Mouse (Mus musculus) Patski (cell line): Measurements from ENCODE around the gene Cs. TPM values are rescaled to one million over a fixed set of nuclear protein-coding genes. Genes with fewer than 3 reads are reported as not detected.

Experiments
- ATAC-seq: fragments of 100-300 bp; one replicate; pipeline ENCODE4 v1.8.0; 2021
- CTCF ChIA-PET: fragments of 350-600 bp; sonication (Branson Sonifier 250); formaldehyde crosslinking; loops from one replicate; lab custom pipeline; 2022; ENCODE audit warnings: inconsistent platforms; lab: Charles Lee
- POLR2A ChIA-PET: fragments of 350-600 bp; sonication (Branson Sonifier 250); formaldehyde crosslinking; loops from one replicate; lab custom pipeline; 2022; ENCODE audit warnings: antibody characterized with exemption, inconsistent platforms; lab: Charles Lee
- DNase-seq: peaks from one replicate; pipeline ENCODE4 v3.0.0-alpha.2; 2011; ENCODE audit warnings: low read depth, low spot score
- H3K27me3 ChIP-seq: fragments of 371-371 bp; one replicate; pipeline ENCODE4 v1.5.1; 2021
- CTCF ChIP-seq: fragments of 100-300 bp; IDR thresholded peaks from one replicate; pipeline ENCODE4 v1.5.1; 2021
- in situ Hi-C: fragments of 300-500 bp; cut with MboI; formaldehyde crosslinking; loops from 3 replicates; pipeline ENCODE4 v1.11.1; 2018; ENCODE audit warnings: low pct_unique_long_range_greater_than_20kb, mixed read lengths
- polyA plus RNA-seq: library from polyadenylated mRNA; unstranded; gene quantifications from one replicate; pipeline ENCODE4 v1.2.3, GENCODE M21; 2021

Cs gene
- polyA plus RNA-seq, 1 experiment from 2014 or later: 279 TPM

DNA sequence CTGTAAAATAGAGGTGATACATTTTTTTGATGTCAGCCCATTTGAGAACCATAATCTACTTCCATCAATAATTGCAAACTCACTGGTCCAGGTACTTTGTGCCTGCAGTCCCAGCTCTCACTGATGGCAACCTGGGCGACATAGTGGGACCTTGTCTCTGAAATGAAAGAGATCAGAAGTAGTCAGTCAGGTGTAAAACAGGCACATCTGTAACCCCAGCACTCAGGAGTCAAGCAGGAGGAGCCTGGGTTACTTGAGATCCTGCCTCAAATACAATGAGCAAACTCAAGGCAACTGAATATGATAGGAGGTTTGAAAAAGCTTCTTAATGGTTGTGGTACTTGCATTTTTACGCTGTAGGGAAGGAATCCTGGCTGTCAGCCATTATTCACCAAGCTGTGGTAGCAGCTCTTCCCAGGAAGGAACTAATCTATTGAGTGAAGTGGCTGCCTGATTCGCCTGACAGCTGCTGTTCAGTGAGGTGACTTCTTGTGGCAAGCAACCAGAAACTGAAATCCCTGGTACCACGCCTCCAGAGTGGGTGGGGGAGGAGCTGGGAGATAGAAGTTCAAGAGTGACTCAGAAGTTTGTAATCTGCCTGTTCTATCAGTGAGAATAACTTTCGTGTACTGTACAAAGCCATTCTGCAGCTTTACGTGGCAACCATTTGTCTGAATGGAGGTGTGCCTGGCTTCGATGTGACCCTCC, 7.2 kb downstream of the Cs start:
- peak; percentile 81 for DNase-seq
- peak; percentile 87 for ATAC-seq
- POLR2A ChIA-PET: interaction anchor here (0.6 to 2.0 kb wide), 4 partner anchors 16 to 252 kb away, joined by 4 to 5 read pairs (median 4); partner anchors contain the start of gene Ankrd52
- CTCF ChIA-PET: interaction anchor here (0.9 to 2.8 kb wide), 8 partner anchors 9 to 76 kb away, joined by 3 to 14 read pairs (median 4); partner anchors contain the start of gene Apof
- H3K27me3 ChIP-seq: no peaks in the 10 kb centered on the region
- no peak for TF ChIP-seq CTCF
- in situ Hi-C loops: no loop called here

DNA sequence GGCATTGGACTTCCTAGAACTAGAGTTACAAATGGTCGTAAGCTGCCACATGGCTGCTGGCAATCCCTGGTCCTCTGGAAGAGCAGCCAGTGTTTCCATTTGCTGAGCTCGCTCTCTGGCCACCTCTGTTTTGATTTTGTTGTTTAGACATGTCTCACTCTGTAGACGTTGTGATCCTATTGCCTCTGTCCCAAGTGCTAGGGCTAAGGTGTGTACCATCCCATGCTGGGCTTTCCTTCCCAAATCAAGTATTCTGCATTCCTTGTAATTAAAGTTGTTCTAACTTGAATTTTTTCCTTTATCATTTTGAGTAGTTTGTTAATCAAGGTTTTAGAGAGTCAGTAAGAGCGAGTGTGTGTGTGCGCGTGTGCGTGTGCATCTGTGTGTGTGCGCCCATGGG, 10.0 kb downstream of the Cs start:
- CTCF ChIA-PET: interaction anchor here (1.3 to 4.3 kb wide), 3 partner anchors 11 to 14 kb away, joined by 3 to 14 read pairs (median 4); no protein-coding TSS in a partner anchor
- no peaks in the 10 kb centered on the region for H3K27me3 ChIP-seq
- POLR2A ChIA-PET: interaction anchor here (0.9 kb wide), 1 partner anchor 143 kb away, joined by 3 read pairs; no protein-coding TSS in a partner anchor
- in situ Hi-C loops: no loop called here
- TF ChIP-seq CTCF: no peak
- DNase-seq (no peak), ATAC-seq (no peak)

DNA sequence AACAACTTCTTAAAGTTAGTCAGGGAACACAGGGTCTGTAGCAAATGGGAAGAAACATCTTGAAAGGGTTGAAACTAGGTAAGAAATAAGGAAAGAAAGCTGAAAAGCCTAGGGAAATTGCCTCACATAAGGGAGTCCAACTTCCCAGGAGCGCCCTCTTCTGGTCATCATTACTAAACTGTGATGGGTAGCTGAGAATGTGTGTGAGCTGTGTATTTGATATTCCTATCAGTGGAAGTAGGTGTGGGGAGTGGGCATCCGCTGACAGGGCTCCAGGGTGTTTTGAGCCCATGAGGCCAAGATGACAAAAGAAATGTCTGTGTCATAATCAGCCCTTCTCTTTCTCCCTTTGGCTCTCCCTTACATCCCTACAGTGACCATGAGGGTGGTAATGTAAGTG, 21.3 kb downstream of the Cs start:
- DNase-seq (no peak), ATAC-seq (no peak)
- H3K27me3 ChIP-seq: no peaks in the 10 kb centered on the region
- in situ Hi-C loops: no loop called here
- ChIA-PET POLR2A (interaction anchor here (1.2 to 1.3 kb wide), 2 partner anchors 21 to 23 kb away, joined by 3 to 8 read pairs; partner anchors contain the start of gene Cs), CTCF (interaction anchor here (0.7 to 9.0 kb wide), 13 partner anchors 9 to 187 kb away, joined by 3 to 56 read pairs (median 4); partner anchors contain the start of genes Coq10a and Cs)
- TF ChIP-seq CTCF: peak; percentile 80

DNA sequence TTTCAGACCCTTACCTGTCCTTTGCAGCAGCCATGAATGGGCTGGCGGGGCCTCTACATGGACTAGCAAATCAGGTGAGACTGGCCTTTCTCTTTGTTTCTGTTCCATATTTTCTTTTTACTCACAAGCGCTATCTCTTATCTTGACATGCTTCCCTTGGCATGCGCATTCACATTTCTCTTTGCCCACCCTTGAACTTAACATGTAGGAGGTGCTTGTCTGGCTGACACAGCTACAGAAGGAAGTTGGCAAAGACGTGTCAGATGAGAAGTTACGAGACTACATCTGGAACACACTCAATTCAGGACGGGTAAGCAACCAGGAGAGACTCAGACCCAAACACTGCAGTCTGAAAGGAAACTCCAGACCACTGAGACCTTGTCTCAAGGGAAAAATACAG, 21.7 kb downstream of the Cs start:
- CTCF ChIA-PET: interaction anchor here (0.7 to 9.0 kb wide), 13 partner anchors 8 to 187 kb away, joined by 3 to 56 read pairs (median 4); partner anchors contain the start of genes Coq10a and Cs
- in situ Hi-C loops: no loop called here
- ATAC-seq: no peak
- TF ChIP-seq CTCF: no peak
- POLR2A ChIA-PET: interaction anchor here (1.3 to 1.8 kb wide), 2 partner anchors 15 to 21 kb away, joined by 5 to 8 read pairs; partner anchors contain the start of gene Cs
- DNase-seq: no peak
- no peaks in the 10 kb centered on the region for H3K27me3 ChIP-seq

DNA sequence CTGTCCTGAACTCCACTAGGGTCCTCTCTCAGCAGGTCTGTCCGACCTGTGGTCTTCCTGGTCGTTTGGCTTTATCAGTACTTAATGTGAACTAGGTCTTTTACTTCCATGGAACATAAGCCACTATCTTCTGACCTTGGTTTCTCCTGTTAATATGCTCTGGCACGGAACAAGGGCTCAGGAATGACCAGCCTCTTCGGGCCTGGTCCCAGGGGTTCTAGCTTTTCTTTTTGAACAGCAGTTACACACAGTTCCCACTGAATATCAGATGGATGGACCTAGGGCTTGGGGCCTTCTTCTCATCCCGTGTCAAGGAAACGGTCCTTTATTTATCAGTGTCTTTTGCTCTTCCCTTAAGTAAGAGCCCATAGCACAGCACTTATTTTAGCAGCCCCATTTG, 24.3 kb downstream of the Cs start:
- in situ Hi-C loops: no loop called here
- TF ChIP-seq CTCF: no peak
- no peak for DNase-seq
- POLR2A ChIA-PET: interaction anchor here (1.4 kb wide), 1 partner anchor 15 kb away, joined by 3 read pairs; the partner anchor contains the start of gene Ankrd52
- ATAC-seq: no peak
- CTCF ChIA-PET: interaction anchor here (0.7 to 9.0 kb wide), 9 partner anchors 8 to 94 kb away, joined by 3 to 56 read pairs (median 4); no protein-coding TSS in a partner anchor
- H3K27me3 ChIP-seq: no peaks in the 10 kb centered on the region

DNA sequence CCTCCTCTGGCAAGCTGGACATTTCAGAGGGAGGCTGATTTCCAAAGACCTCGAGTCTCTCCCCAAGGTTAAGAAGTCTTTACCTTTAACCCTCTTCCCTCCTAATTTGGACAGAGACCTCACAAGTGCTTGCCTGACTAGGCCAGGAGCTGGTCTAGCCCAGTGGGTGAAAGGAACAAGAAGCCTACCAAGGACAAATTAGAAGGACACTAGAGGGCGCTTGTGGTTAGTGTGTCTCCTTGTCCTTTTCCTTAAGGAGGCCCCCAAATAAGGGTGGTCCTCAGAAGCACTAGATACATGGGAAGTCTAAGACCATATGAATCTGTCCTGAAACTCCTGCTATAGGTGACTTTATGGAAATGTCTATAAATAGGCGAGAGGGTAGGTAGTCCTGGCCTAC, 25.0 kb downstream of the Cs start:
- TF ChIP-seq CTCF: peak; percentile 69
- CTCF ChIA-PET: interaction anchor here (1.1 to 9.0 kb wide), 8 partner anchors 8 to 88 kb away, joined by 3 to 56 read pairs (median 4); no protein-coding TSS in a partner anchor
- no peaks in the 10 kb centered on the region for H3K27me3 ChIP-seq
- POLR2A ChIA-PET: no interaction called here
- in situ Hi-C loops: no loop called here
- ATAC-seq (no peak), DNase-seq (no peak)

DNA sequence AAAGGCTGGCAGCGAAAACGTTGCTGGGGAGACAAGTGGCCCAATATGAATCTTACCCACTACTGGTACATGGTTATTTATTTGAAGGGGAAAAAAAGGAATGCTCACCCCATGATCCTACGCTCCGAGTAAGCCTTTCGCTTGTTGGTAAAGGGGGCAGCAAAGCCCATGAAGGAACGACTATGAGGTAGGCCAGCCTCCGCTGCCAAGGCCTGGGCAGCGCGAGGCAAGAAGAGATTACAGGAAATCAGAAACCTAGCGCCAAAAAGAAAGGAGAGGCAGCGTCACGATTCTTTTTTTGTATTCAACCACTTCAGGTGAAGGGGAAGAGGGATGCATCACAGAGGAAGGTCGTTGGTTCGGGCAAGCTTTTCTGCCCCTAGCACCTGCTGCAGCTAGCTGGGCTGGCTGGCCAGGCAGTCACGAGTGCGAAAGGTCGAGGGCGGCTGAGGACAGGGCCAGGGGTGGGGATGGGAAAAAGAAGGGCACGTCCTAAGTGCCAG, 30.4 kb downstream of the Cs start:
- H3K27me3 ChIP-seq: no peaks in the 10 kb centered on the region
- TF ChIP-seq CTCF: no peak
- ATAC-seq (no peak), DNase-seq (no peak)
- ChIA-PET CTCF (interaction anchor here (0.9 to 3.8 kb wide), 3 partner anchors 9 to 43 kb away, joined by 3 to 17 read pairs (median 4); partner anchors contain the start of genes Nabp2 and Rnf41), POLR2A (interaction anchor here (1.0 to 4.1 kb wide), 5 partner anchors 9 to 72 kb away, joined by 3 to 17 read pairs (median 7); partner anchors contain the start of genes Ankrd52, Cs, Nabp2 and Rnf41)
- in situ Hi-C loops: loop anchor here (5.0 kb wide), 1 partner anchor 89 kb away; the partner anchor contains the start of gene Smarcc2

DNA sequence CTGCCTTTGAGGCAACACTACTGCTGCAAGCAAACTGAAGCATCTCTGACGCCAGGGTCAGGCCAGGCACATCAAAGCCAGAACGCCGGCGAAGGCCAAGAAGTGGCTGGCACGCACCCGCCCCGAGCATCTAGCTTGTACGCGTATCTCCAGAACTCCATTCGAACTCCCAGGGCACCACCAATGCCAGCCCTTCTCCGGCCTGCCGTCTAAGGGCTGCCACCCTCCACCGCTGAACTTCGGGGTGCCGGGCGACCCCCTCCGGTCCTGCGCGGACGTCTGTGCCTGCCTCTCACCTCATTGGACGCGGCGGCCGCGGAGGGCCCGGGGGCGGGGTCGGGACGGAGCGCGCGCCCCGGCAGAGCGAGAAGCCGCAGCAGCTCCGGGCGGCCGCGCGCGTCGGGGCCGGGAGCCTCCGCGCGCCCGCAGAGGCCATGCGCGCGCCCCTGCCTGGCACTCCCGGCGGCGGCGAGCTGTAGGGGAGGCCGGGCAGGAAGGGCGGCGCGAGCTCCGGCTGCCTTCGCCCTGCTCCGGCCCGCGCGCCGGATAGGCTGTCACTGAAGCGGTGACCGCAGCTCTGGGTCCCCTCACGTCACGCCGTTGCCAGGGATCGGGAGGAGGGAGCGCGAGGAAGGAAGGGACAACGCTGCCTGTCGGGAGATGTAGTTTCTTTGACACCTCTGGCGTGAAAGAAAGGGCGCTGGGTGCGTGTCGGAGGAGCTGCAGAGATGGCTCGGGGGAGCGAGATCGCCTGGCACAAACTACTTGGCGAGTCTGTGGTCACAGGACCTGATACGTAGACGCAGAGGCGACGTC, 31.1 kb downstream of the Cs start, which contains the start of gene Coq10a:
TSS of gene Coq10a (minus strand) at position 596 of the 816 bp plus-strand sequence.
- TF ChIP-seq CTCF: no peak
- POLR2A ChIA-PET: interaction anchor here (1.0 to 4.1 kb wide), 4 partner anchors 9 to 43 kb away, joined by 3 to 17 read pairs (median 8); partner anchors contain the start of genes Ankrd52, Cs, Nabp2 and Rnf41
- peak; percentile 91 for ATAC-seq
- CTCF ChIA-PET: interaction anchor here (0.9 to 3.8 kb wide), 5 partner anchors 9 to 43 kb away, joined by 3 to 17 read pairs (median 4); partner anchors contain the start of genes Ankrd52, Nabp2 and Rnf41
- no peak for DNase-seq
- in situ Hi-C loops: loop anchor here (5.0 kb wide), 1 partner anchor 89 kb away; the partner anchor contains the start of gene Smarcc2
- no peaks in the 10 kb centered on the region for H3K27me3 ChIP-seq

DNA sequence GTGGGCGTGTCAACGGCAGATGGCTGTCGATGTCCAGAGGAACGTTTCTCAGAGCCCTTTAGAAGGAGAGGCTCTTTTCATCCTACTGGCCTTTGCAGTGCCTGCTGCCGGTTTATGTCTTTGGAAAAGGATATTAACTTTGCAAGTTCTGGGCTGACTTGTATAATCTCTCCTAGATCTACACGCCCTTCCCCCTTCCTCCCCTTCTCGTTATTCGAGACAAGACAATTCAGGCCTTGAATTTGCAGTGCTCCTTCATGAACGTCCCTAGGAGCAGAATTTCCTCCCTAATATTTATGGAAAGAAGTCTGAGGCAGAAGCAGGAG, 31.6 kb downstream of the Cs start:
- ChIA-PET POLR2A (interaction anchor here (2.2 to 4.1 kb wide), 3 partner anchors 8 to 42 kb away, joined by 7 to 17 read pairs (median 9); partner anchors contain the start of genes Ankrd52, Cs, Nabp2 and Rnf41), CTCF (interaction anchor here (0.9 to 3.8 kb wide), 4 partner anchors 8 to 42 kb away, joined by 3 to 17 read pairs (median 4); partner anchors contain the start of genes Ankrd52, Nabp2 and Rnf41)
- ATAC-seq (no peak), DNase-seq (no peak)
- no peak for TF ChIP-seq CTCF
- in situ Hi-C loops: loop anchor here (5.0 kb wide), 1 partner anchor 88 kb away; the partner anchor contains the start of gene Smarcc2
- no peaks in the 10 kb centered on the region for H3K27me3 ChIP-seq
